Mouse (Mus musculus) olfactory bulb, adult 2 months (tissue): ENCODE data around the gene Sdha.

Source experiments
- CTCF ChIP-seq: fragments of 200-500 bp; IDR thresholded peaks from 2 replicates; pipeline ENCODE4 v1.5.1; 2012; ENCODE audit warnings: low read depth, mild to moderate bottlenecking, low read length, moderate library complexity; ENCODE audit not compliant: insufficient read depth
- POLR2A ChIP-seq: fragments of 200-500 bp; IDR thresholded peaks from 2 replicates; pipeline ENCODE4 v1.6.1; 2012; ENCODE audit warnings: mild to moderate bottlenecking, low read depth, low read length, moderate library complexity; ENCODE audit not compliant: insufficient read depth

DNA sequence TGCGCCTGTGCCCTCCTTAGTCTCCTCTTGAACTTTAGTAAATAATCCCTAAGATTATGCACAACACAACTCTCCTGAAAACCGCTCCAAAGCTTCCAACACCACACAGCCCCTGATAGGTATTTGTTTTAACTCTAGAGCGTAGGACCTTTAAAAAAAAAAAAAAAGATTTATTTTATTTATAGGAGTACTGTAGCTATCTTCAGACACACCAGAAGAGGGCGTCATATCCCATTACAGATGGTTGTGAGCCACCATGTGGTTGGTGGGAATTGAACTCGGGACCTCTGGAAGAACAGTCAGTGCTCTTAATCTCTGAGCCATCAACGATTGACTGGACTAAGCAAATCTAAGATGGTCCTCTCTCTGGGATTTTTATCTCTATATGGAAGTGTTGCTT, 39.6 kb upstream of the Sdha start:
- no peak for TF ChIP-seq CTCF
- no peak for TF ChIP-seq POLR2A
